Mouse (Mus musculus) midbrain, embryonic 15.5 days (tissue): Measurements from ENCODE around the gene Slc25a39. TPM values are rescaled to one million over a fixed set of nuclear protein-coding genes. Genes with fewer than 3 reads are reported as not detected.
"Not testable (repeated sequence)": the region's sequence is repeated elsewhere in the genome, so short reads cannot be mapped to it uniquely, and the experiment has no call there.

Source experiments
- ATAC-seq: fragments of 200-750 bp; cut with Nextera tagmentation; replicated peaks from 2 replicates; pipeline ENCODE4 v1.8.0; 2017; ENCODE audit warnings: moderate TSS enrichment
- H3K27ac ChIP-seq: fragments of 300-500 bp; sonication (generic); 2 replicates; pipeline ENCODE4 v1.5.1; 2015; ENCODE audit warnings: mild to moderate bottlenecking, inconsistent platforms
- H3K27me3 ChIP-seq: fragments of 300-500 bp; sonication (generic); replicated peaks from 2 replicates; pipeline ENCODE4 v1.6.1; 2015; ENCODE audit warnings: inconsistent platforms
- H3K36me3 ChIP-seq: fragments of 300-500 bp; sonication (generic); replicated peaks from 2 replicates; pipeline ENCODE4 v1.6.1; 2015; ENCODE audit warnings: inconsistent platforms
- H3K4me1 ChIP-seq: fragments of 300-500 bp; sonication (generic); 2 replicates; pipeline ENCODE4 v1.6.1; 2015; ENCODE audit warnings: inconsistent platforms
- H3K4me2 ChIP-seq: fragments of 300-500 bp; sonication (generic); 2 replicates; pipeline ENCODE4 v1.6.1; 2015; ENCODE audit warnings: inconsistent platforms, mild to moderate bottlenecking, moderate library complexity
- H3K4me3 ChIP-seq: fragments of 300-500 bp; sonication (generic); 2 replicates; pipeline ENCODE4 v1.5.1; 2015; ENCODE audit warnings: mild to moderate bottlenecking, inconsistent platforms
- H3K9ac ChIP-seq: fragments of 300-500 bp; sonication (generic); 2 replicates; pipeline ENCODE4 v1.6.1; 2015; ENCODE audit warnings: mild to moderate bottlenecking, inconsistent platforms
- H3K9me3 ChIP-seq: fragments of 300-500 bp; sonication (generic); 2 replicates; pipeline ENCODE4 v1.6.1; 2016; ENCODE audit warnings: inconsistent platforms
- WGBS: fragments of 180-500 bp; shearing (Covaris S2); methylation state at CpG from one replicate; pipeline ENCODE4 v1.1.7; 2015; ENCODE audit warnings: mixed read lengths; 5-methylcytosine and 5-hydroxymethylcytosine counted together
- polyA plus RNA-seq: library from polyadenylated mRNA; unstranded; fragments of >200 nt; fragmentation: Nextera tagmentation; extraction: Ambion mirVana; gene quantifications from 2 replicates; pipeline ENCODE4 v1.2.1, GENCODE M21; 2015

Gene Slc25a39
- polyA plus RNA-seq, 1 experiment from 2014 or later, result 146 TPM

GRCm38 (mm10) chr11:102425555-102426316 lies 18.0 kb upstream of the Slc25a39 start:
- Histone ChIP-seq H3K27me3 (no peaks in the 10 kb centered on the region), H3K36me3 (no peaks in the 10 kb centered on the region), H3K4me2 (no peak overlapping the region), H3K4me3 (no peak overlapping the region), H3K27ac (no peak overlapping the region), H3K9me3 (no peaks in the 10 kb centered on the region), H3K4me1 (peaks cover 12% of the 10 kb centered on the region), H3K9ac (no peak overlapping the region)
- no peak for ATAC-seq
- 87% methylated on average over 8 of the region's 8 CpGs for WGBS

GRCm38 (mm10) chr11:102424666-102425065 lies 16.9 kb upstream of the Slc25a39 start:
- peaks cover 5% of the 10 kb centered on the region for H3K4me1 ChIP-seq
- no peak for ATAC-seq
- 82% methylated on average over 6 of the region's 6 CpGs for WGBS
- H3K9ac ChIP-seq, result no peak overlapping the region
- H3K27ac ChIP-seq, result no peak overlapping the region
- H3K4me2 ChIP-seq, result no peak overlapping the region
- H3K9me3 ChIP-seq, result no peaks in the 10 kb centered on the region
- no peaks in the 10 kb centered on the region for H3K36me3 ChIP-seq
- H3K4me3 ChIP-seq, result no peak overlapping the region
- H3K27me3 ChIP-seq, result no peaks in the 10 kb centered on the region

- no peak overlapping the region for H3K4me2 ChIP-seq
- H3K4me1 ChIP-seq, result no peaks in the 10 kb centered on the region
- H3K27ac ChIP-seq, result no peak overlapping the region
- H3K4me3 ChIP-seq, result no peak overlapping the region
- WGBS, result 64% methylated on average over 8 of the region's 8 CpGs
- H3K27me3 ChIP-seq, result no peaks in the 10 kb centered on the region
- no peak overlapping the region for H3K9ac ChIP-seq
- ATAC-seq, result no peak
- no peaks in the 10 kb centered on the region for H3K36me3 ChIP-seq
- H3K9me3 ChIP-seq, result no peaks in the 10 kb centered on the region
Observed at GRCm38 (mm10) chr11:102421559-102421958, 13.8 kb upstream of the Slc25a39 start.

- Histone ChIP-seq H3K4me1 (no peaks in the 10 kb centered on the region), H3K4me3 (no peak overlapping the region), H3K9me3 (no peaks in the 10 kb centered on the region), H3K9ac (no peak overlapping the region), H3K4me2 (no peak overlapping the region), H3K27ac (no peak overlapping the region), H3K27me3 (no peaks in the 10 kb centered on the region), H3K36me3 (no peaks in the 10 kb centered on the region)
- no peak for ATAC-seq
Observed at GRCm38 (mm10) chr11:102418887-102419286, 11.1 kb upstream of the Slc25a39 start.

GRCm38 (mm10) chr11:102417160-102417559 lies 9.4 kb upstream of the Slc25a39 start:
- Histone ChIP-seq H3K27ac (no peak overlapping the region), H3K36me3 (no peaks in the 10 kb centered on the region), H3K9ac (no peak overlapping the region), H3K4me1 (no peaks in the 10 kb centered on the region), H3K9me3 (no peaks in the 10 kb centered on the region), H3K27me3 (no peaks in the 10 kb centered on the region), H3K4me2 (no peak overlapping the region), H3K4me3 (no peak overlapping the region)
- WGBS, result 91% methylated on average over 1 of the region's 1 CpGs
- no peak for ATAC-seq

- ATAC-seq, result no peak
- H3K4me3 ChIP-seq, result no peak overlapping the region
- no peak overlapping the region for H3K4me2 ChIP-seq
- H3K36me3 ChIP-seq, result no peaks in the 10 kb centered on the region
- H3K27ac ChIP-seq, result no peak overlapping the region
- no peaks in the 10 kb centered on the region for H3K27me3 ChIP-seq
- no peaks in the 10 kb centered on the region for H3K9me3 ChIP-seq
- 70% methylated on average over 10 of the region's 10 CpGs for WGBS
- H3K4me1 ChIP-seq, result no peaks in the 10 kb centered on the region
- no peak overlapping the region for H3K9ac ChIP-seq
Observed at GRCm38 (mm10) chr11:102415034-102415802, 7.5 kb upstream of the Slc25a39 start.

GRCm38 (mm10) chr11:102413059-102413458 lies 5.3 kb upstream of the Slc25a39 start:
- H3K9ac ChIP-seq, result no peak overlapping the region
- peaks cover 8% of the 10 kb centered on the region for H3K4me1 ChIP-seq
- no peak overlapping the region for H3K4me2 ChIP-seq
- H3K27me3 ChIP-seq, result no peaks in the 10 kb centered on the region
- H3K27ac ChIP-seq, result no peak overlapping the region
- 78% methylated on average over 8 of the region's 8 CpGs for WGBS
- H3K9me3 ChIP-seq, result no peaks in the 10 kb centered on the region
- no peak overlapping the region for H3K4me3 ChIP-seq
- ATAC-seq, result no peak
- H3K36me3 ChIP-seq, result no peaks in the 10 kb centered on the region

GRCm38 (mm10) chr11:102411704-102412103 lies 4.0 kb upstream of the Slc25a39 start:
- Histone ChIP-seq H3K27ac (no peak overlapping the region), H3K27me3 (no peaks in the 10 kb centered on the region), H3K4me3 (no peak overlapping the region), H3K9me3 (no peaks in the 10 kb centered on the region), H3K9ac (no peak overlapping the region), H3K4me2 (no peak overlapping the region), H3K4me1 (peaks cover 17% of the 10 kb centered on the region), H3K36me3 (no peaks in the 10 kb centered on the region)
- 6% methylated on average over 11 of the region's 11 CpGs for WGBS
- no peak for ATAC-seq

- no peak for ATAC-seq
- no peaks in the 10 kb centered on the region for H3K9me3 ChIP-seq
- no peak overlapping the region for H3K9ac ChIP-seq
- no peak overlapping the region for H3K4me3 ChIP-seq
- H3K36me3 ChIP-seq, result no peaks in the 10 kb centered on the region
- H3K4me2 ChIP-seq, result no peak overlapping the region
- H3K27ac ChIP-seq, result no peak overlapping the region
- 82% methylated on average over 3 of the region's 3 CpGs for WGBS
- H3K27me3 ChIP-seq, result no peaks in the 10 kb centered on the region
- H3K4me1 ChIP-seq, result peaks cover 23% of the 10 kb centered on the region
Observed at GRCm38 (mm10) chr11:102411061-102411460, 3.3 kb upstream of the Slc25a39 start.

- not testable (repeated sequence) for H3K9ac ChIP-seq, ATAC-seq
Observed at GRCm38 (mm10) chr11:102410345-102410744, 2.6 kb upstream of the Slc25a39 start.

GRCm38 (mm10) chr11:102409795-102410330 lies 2.1 kb upstream of the Slc25a39 start:
- peaks cover 35% of the 10 kb centered on the region for H3K4me1 ChIP-seq
- no peaks in the 10 kb centered on the region for H3K36me3 ChIP-seq
- H3K9me3 ChIP-seq, result no peaks in the 10 kb centered on the region
- WGBS, result 81% methylated on average over 3 of the region's 3 CpGs
- H3K4me3 ChIP-seq, result no peak overlapping the region
- H3K27me3 ChIP-seq, result no peaks in the 10 kb centered on the region
- ATAC-seq, result no peak
- H3K27ac ChIP-seq, result no peak overlapping the region
- no peak overlapping the region for H3K9ac ChIP-seq
- H3K4me2 ChIP-seq, result no peak overlapping the region

More at GRCm38 (mm10) chr11:102410345-102410744, 2.6 kb upstream of the Slc25a39 start:
- H3K4me1 ChIP-seq, result peaks cover 31% of the 10 kb centered on the region
- not testable (repeated sequence) for H3K36me3 ChIP-seq, H3K27ac ChIP-seq, H3K27me3 ChIP-seq, H3K4me2 ChIP-seq, H3K9me3 ChIP-seq, H3K4me3 ChIP-seq
- 92% methylated on average over 3 of the region's 3 CpGs for WGBS

GRCm38 (mm10) chr11:102408888-102409794 lies 1.4 kb upstream of the Slc25a39 start:
- no peak for ATAC-seq
- Histone ChIP-seq H3K9ac (no peak overlapping the region), H3K9me3 (no peaks in the 10 kb centered on the region), H3K4me3 (peak overlapping the region; percentile 91), H3K27me3 (no peaks in the 10 kb centered on the region), H3K36me3 (no peaks in the 10 kb centered on the region), H3K27ac (peak overlapping the region; percentile 86), H3K4me1 (peaks cover 42% of the 10 kb centered on the region), H3K4me2 (peak overlapping the region; percentile 83)
- WGBS, result 48% methylated on average over 15 of the region's 15 CpGs
